Mouse (Mus musculus): ENCODE results near the gene Klk12. TPM values are rescaled to one million over a fixed set of nuclear protein-coding genes. Genes with fewer than 3 reads are reported as not detected.
A peak's percentile ranks its signal among the peaks of the same experiment; 100 is the strongest.

The Klk12 gene
- polyA plus RNA-seq, 1 experiment from 2014 or later = not detected

- Histone ChIP-seq H3K27me3 (ENCODE audit: insufficient read depth, low read length) (no peaks in the 10 kb centered on the region), H3K4me1 (replicated peaks; ENCODE audit: insufficient read depth, low read length) (peaks cover 6% of the 10 kb centered on the region), H3K36me3 (ENCODE audit: insufficient read depth, low read length) (no peaks in the 10 kb centered on the region), H3K9me3 (replicated peaks; ENCODE audit: low read length) (no peaks in the 10 kb centered on the region), H3K4me3 (replicated peaks; ENCODE audit: low read depth, low read length) (no peak overlapping the region), H3K9ac (ENCODE audit: low read depth, low read length) (no peak overlapping the region), H3K27ac (no peak overlapping the region), H3K4me2 (ENCODE audit: low read length) (no peak overlapping the region)
- TF ChIP-seq CTCF (IDR thresholded peaks at IDR 0.05; ENCODE audit: low read depth) = no peak
- DNase-seq (ENCODE audit: low spot score) = no peak
- 72% methylated on average over 7 of the region's 7 CpGs for WGBS
- ATAC-seq (replicated peaks; ENCODE audit: low FRiP score, low read depth) = no peak
Observed at GRCm38 (mm10) chr7:43799876-43800275, 31.2 kb downstream of the Klk12 start.

GRCm38 (mm10) chr7:43810994-43811393, 42.3 kb downstream of the Klk12 start, which contains the start of gene Klk7:
Gene Klk7, plus strand, starts transcription at chr7:43811294.
- Histone ChIP-seq H3K36me3 (ENCODE audit: insufficient read depth, low read length) (no peaks in the 10 kb centered on the region), H3K4me3 (replicated peaks; ENCODE audit: low read depth, low read length) (no peak within 1 kb of the TSS), H3K9ac (ENCODE audit: low read depth, low read length) (no peak within 1 kb of the TSS), H3K9me3 (replicated peaks; ENCODE audit: low read length) (no peaks in the 10 kb centered on the region), H3K27me3 (ENCODE audit: insufficient read depth, low read length) (no peaks in the 10 kb centered on the region), H3K27ac (no peak within 1 kb of the TSS), H3K4me2 (ENCODE audit: low read length) (no peak within 1 kb of the TSS), H3K4me1 (replicated peaks; ENCODE audit: insufficient read depth, low read length) (no peaks in the 10 kb centered on the region)
- ATAC-seq (replicated peaks; ENCODE audit: low FRiP score, low read depth) (no peak), DNase-seq (ENCODE audit: low spot score) (no peak)
- TF ChIP-seq CTCF (IDR thresholded peaks at IDR 0.05; ENCODE audit: low read depth) = no peak
- WGBS = 47% methylated on average over 5 of the region's 5 CpGs

- no peak for TF ChIP-seq CTCF (IDR thresholded peaks at IDR 0.05; ENCODE audit: low read depth)
Observed at GRCm38 (mm10) chr7:43815211-43815610, 46.5 kb downstream of the Klk12 start.

GRCm38 (mm10) chr7:43816746-43817145, 48.0 kb downstream of the Klk12 start:
- Histone ChIP-seq H3K4me3 (replicated peaks; ENCODE audit: low read depth, low read length) (no peak overlapping the region), H3K4me2 (ENCODE audit: low read length) (no peak overlapping the region), H3K27me3 (ENCODE audit: insufficient read depth, low read length) (no peaks in the 10 kb centered on the region), H3K36me3 (ENCODE audit: insufficient read depth, low read length) (no peaks in the 10 kb centered on the region), H3K9me3 (replicated peaks; ENCODE audit: low read length) (no peaks in the 10 kb centered on the region), H3K27ac (no peak overlapping the region), H3K9ac (ENCODE audit: low read depth, low read length) (no peak overlapping the region), H3K4me1 (replicated peaks; ENCODE audit: insufficient read depth, low read length) (no peaks in the 10 kb centered on the region)
- ATAC-seq (replicated peaks; ENCODE audit: low FRiP score, low read depth) (0 out of 2 replicates have a peak, but pooled peaks have one; percentile 40), DNase-seq (ENCODE audit: low spot score) (no peak)
- TF ChIP-seq CTCF (IDR thresholded peaks at IDR 0.05; ENCODE audit: low read depth) = no peak

More at GRCm38 (mm10) chr7:43815211-43815610, 46.5 kb downstream of the Klk12 start:
- Histone ChIP-seq H3K27ac (no peak overlapping the region), H3K9me3 (replicated peaks; ENCODE audit: low read length) (no peaks in the 10 kb centered on the region), H3K9ac (ENCODE audit: low read depth, low read length) (no peak overlapping the region), H3K4me2 (ENCODE audit: low read length) (no peak overlapping the region), H3K27me3 (ENCODE audit: insufficient read depth, low read length) (no peaks in the 10 kb centered on the region), H3K4me1 (replicated peaks; ENCODE audit: insufficient read depth, low read length) (no peaks in the 10 kb centered on the region), H3K36me3 (ENCODE audit: insufficient read depth, low read length) (no peaks in the 10 kb centered on the region), H3K4me3 (replicated peaks; ENCODE audit: low read depth, low read length) (no peak overlapping the region)
- ATAC-seq (replicated peaks; ENCODE audit: low FRiP score, low read depth) (no peak), DNase-seq (ENCODE audit: low spot score) (no peak)
- WGBS = 90% methylated on average over 7 of the region's 7 CpGs

- Histone ChIP-seq H3K9ac (ENCODE audit: low read depth, low read length) (no peak overlapping the region), H3K4me2 (ENCODE audit: low read length) (no peak overlapping the region), H3K27me3 (ENCODE audit: insufficient read depth, low read length) (no peaks in the 10 kb centered on the region), H3K4me3 (replicated peaks; ENCODE audit: low read depth, low read length) (no peak overlapping the region), H3K9me3 (replicated peaks; ENCODE audit: low read length) (no peaks in the 10 kb centered on the region), H3K36me3 (ENCODE audit: insufficient read depth, low read length) (no peaks in the 10 kb centered on the region), H3K27ac (no peak overlapping the region), H3K4me1 (replicated peaks; ENCODE audit: insufficient read depth, low read length) (no peaks in the 10 kb centered on the region)
- DNase-seq (ENCODE audit: low spot score) (no peak), ATAC-seq (replicated peaks; ENCODE audit: low FRiP score, low read depth) (no peak)
- no peak for TF ChIP-seq CTCF (IDR thresholded peaks at IDR 0.05; ENCODE audit: low read depth)
- WGBS = 80% methylated on average over 7 of the region's 7 CpGs
Observed at GRCm38 (mm10) chr7:43821581-43821980, 52.9 kb downstream of the Klk12 start.

Other genes with a start within 250 kb of the Klk12 start
- gene Cd33, start 224.5 kb upstream of the Klk12 start, polyA plus RNA-seq (2015; fragmentation: Nextera tagmentation; extraction: Ambion mirVana) = 0.75 and 1.2 TPM in 2 replicates
- gene Zfp658, start 206.6 kb upstream of the Klk12 start, polyA plus RNA-seq (2015; fragmentation: Nextera tagmentation; extraction: Ambion mirVana) = 1.8 and 2.1 TPM in 2 replicates
- 7.8 and 9.3 TPM in 2 replicates for gene Zfp719, start 189.3 kb upstream of the Klk12 start, polyA plus RNA-seq (2015; fragmentation: Nextera tagmentation; extraction: Ambion mirVana)
- gene Zfp819, start 161.7 kb upstream of the Klk12 start, polyA plus RNA-seq (2015; fragmentation: Nextera tagmentation; extraction: Ambion mirVana) = 0.08 TPM in 1 of 2 replicates, not detected in the other
- gene Ceacam18, start 134.2 kb upstream of the Klk12 start, polyA plus RNA-seq (2015; fragmentation: Nextera tagmentation; extraction: Ambion mirVana) = not detected in 2 replicates
- 0.59 and 0.68 TPM in 2 replicates for gene Siglece, start 108.7 kb upstream of the Klk12 start, polyA plus RNA-seq (2015; fragmentation: Nextera tagmentation; extraction: Ambion mirVana)
- gene Ctu1, start 96.9 kb upstream of the Klk12 start, polyA plus RNA-seq (2015; fragmentation: Nextera tagmentation; extraction: Ambion mirVana) = 12.5 and 13.5 TPM in 2 replicates
- not detected in 2 replicates for gene Klk14, start 78.5 kb upstream of the Klk12 start, polyA plus RNA-seq (2015; fragmentation: Nextera tagmentation; extraction: Ambion mirVana)
- 0.14 and 0.17 TPM in 2 replicates for gene Klk13, start 56.3 kb upstream of the Klk12 start, polyA plus RNA-seq (2015; fragmentation: Nextera tagmentation; extraction: Ambion mirVana)
- 0.18 TPM in 1 of 2 replicates, not detected in the other for gene Klk11, start 5.7 kb downstream of the Klk12 start, polyA plus RNA-seq (2015; fragmentation: Nextera tagmentation; extraction: Ambion mirVana)
- 0.46 and 0.51 TPM in 2 replicates for gene Klk10, start 12.1 kb downstream of the Klk12 start, polyA plus RNA-seq (2015; fragmentation: Nextera tagmentation; extraction: Ambion mirVana)
- 0.08 and 0.18 TPM in 2 replicates for gene Klk9, start 23.0 kb downstream of the Klk12 start, polyA plus RNA-seq (2015; fragmentation: Nextera tagmentation; extraction: Ambion mirVana)
- 23.1 and 26.8 TPM in 2 replicates for gene Klk8, start 28.7 kb downstream of the Klk12 start, polyA plus RNA-seq (2015; fragmentation: Nextera tagmentation; extraction: Ambion mirVana)
- gene Klk7, start 42.4 kb downstream of the Klk12 start, polyA plus RNA-seq (2015; fragmentation: Nextera tagmentation; extraction: Ambion mirVana) = 0.14 TPM in 1 of 2 replicates, not detected in the other
- gene Klk6, start 55.6 kb downstream of the Klk12 start, polyA plus RNA-seq (2015; fragmentation: Nextera tagmentation; extraction: Ambion mirVana) = not detected in 2 replicates
- not detected in 2 replicates for gene Klk5, start 73.1 kb downstream of the Klk12 start, polyA plus RNA-seq (2015; fragmentation: Nextera tagmentation; extraction: Ambion mirVana)
- gene Klk4, start 112.3 kb downstream of the Klk12 start, polyA plus RNA-seq (2015; fragmentation: Nextera tagmentation; extraction: Ambion mirVana) = not detected in 2 replicates
- not detected in 2 replicates for gene Klk15, start 164.8 kb downstream of the Klk12 start, polyA plus RNA-seq (2015; fragmentation: Nextera tagmentation; extraction: Ambion mirVana)
- gene Klk1b8, start 181.8 kb downstream of the Klk12 start, polyA plus RNA-seq (2015; fragmentation: Nextera tagmentation; extraction: Ambion mirVana) = 0.18 and 0.75 TPM in 2 replicates
- gene Klk1b1, start 197.9 kb downstream of the Klk12 start, polyA plus RNA-seq (2015; fragmentation: Nextera tagmentation; extraction: Ambion mirVana) = not detected in 2 replicates
- 0.39 and 0.47 TPM in 2 replicates for gene Klk1b9, start 207.2 kb downstream of the Klk12 start, polyA plus RNA-seq (2015; fragmentation: Nextera tagmentation; extraction: Ambion mirVana)
- 0.22 TPM in 2 replicates for gene Klk1b11, start 227.0 kb downstream of the Klk12 start, polyA plus RNA-seq (2015; fragmentation: Nextera tagmentation; extraction: Ambion mirVana)
- not detected in 2 replicates for gene Klk1b26, start 243.3 kb downstream of the Klk12 start, polyA plus RNA-seq (2015; fragmentation: Nextera tagmentation; extraction: Ambion mirVana)